Mouse (Mus musculus) heart, embryonic 14.5 days (tissue): ENCODE data around the gene Pigo. TPM values are rescaled to one million over a fixed set of nuclear protein-coding genes. Genes with fewer than 3 reads are reported as not detected.
"Not testable (repeated sequence)": the region's sequence is repeated elsewhere in the genome, so short reads cannot be mapped to it uniquely, and the experiment has no call there.

Experiments used
- ATAC-seq: fragments of 200-750 bp; cut with Nextera tagmentation; 2 replicates; pipeline ENCODE4 v1.8.0; 2017; ENCODE audit warnings: low read depth, moderate TSS enrichment; ENCODE audit not compliant: insufficient number of reproducible peaks, insufficient read depth, low FRiP score
- H3K27ac ChIP-seq, 2 experiments: fragments of 200-500 bp in 1 of 2; fragments of 300-500 bp in 1 of 2; sonication (generic) in 1 of 2; replicated peaks in 1 of 2; 2 replicates each; pipeline ENCODE4 v1.5.1; 2012 to 2014; ENCODE audit warnings: low read depth in 2 of 2, low read length in 2 of 2, control low read depth in 1 of 2, mild to moderate bottlenecking in 1 of 2, mixed read lengths in 1 of 2; ENCODE audit not compliant: control insufficient read depth in 1 of 2, insufficient read depth in 1 of 2
- H3K27me3 ChIP-seq: fragments of 300-500 bp; sonication (generic); 2 replicates; pipeline ENCODE4 v1.6.1; 2014; ENCODE audit warnings: mild to moderate bottlenecking, low read length, control low read depth; ENCODE audit not compliant: control insufficient read depth, insufficient read depth
- H3K36me3 ChIP-seq: fragments of 300-500 bp; sonication (generic); 2 replicates; pipeline ENCODE4 v1.6.1; 2014; ENCODE audit warnings: mild to moderate bottlenecking, control low read depth, low read length, mixed read lengths; ENCODE audit not compliant: control insufficient read depth, insufficient read depth
- H3K4me1 ChIP-seq, 2 experiments: fragments of 200-500 bp in 1 of 2; fragments of 300-500 bp in 1 of 2; sonication (generic) in 1 of 2; 2 replicates each; pipeline ENCODE4 v1.6.1; 2012 to 2014; ENCODE audit warnings: low read length in 2 of 2, control low read depth in 1 of 2, mixed read lengths in 1 of 2; ENCODE audit not compliant: control insufficient read depth in 2 of 2, insufficient read depth in 2 of 2
- H3K4me2 ChIP-seq: fragments of 300-500 bp; sonication (generic); 2 replicates; pipeline ENCODE4 v1.6.1; 2014; ENCODE audit warnings: mild to moderate bottlenecking, low read length
- H3K4me3 ChIP-seq, 2 experiments: fragments of 200-500 bp in 1 of 2; fragments of 300-500 bp in 1 of 2; sonication (generic) in 1 of 2; 2 replicates each; pipeline ENCODE4 v1.5.1; 2012 to 2014; ENCODE audit warnings: low read length in 2 of 2, mild to moderate bottlenecking in 2 of 2, control low read depth in 1 of 2, low read depth in 1 of 2, moderate library complexity in 1 of 2; ENCODE audit not compliant: control insufficient read depth in 1 of 2, insufficient read depth in 1 of 2
- H3K9ac ChIP-seq: fragments of 300-500 bp; sonication (generic); 2 replicates; pipeline ENCODE4 v1.6.1; 2014; ENCODE audit warnings: mild to moderate bottlenecking, low read length
- H3K9me3 ChIP-seq: fragments of 300-500 bp; sonication (generic); 2 replicates; pipeline ENCODE4 v1.6.1; 2016; ENCODE audit warnings: low read length, control low read depth; ENCODE audit not compliant: control insufficient read depth
- WGBS: fragments of 180-500 bp; shearing (Covaris S2); extraction: QIAGEN DNeasy Blood & Tissue Kit; methylation state at CpG from one replicate; pipeline ENCODE4 v1.1.7; 2014; 5-methylcytosine and 5-hydroxymethylcytosine counted together
- polyA plus RNA-seq: library from polyadenylated mRNA; unstranded; fragments of >200 nt; fragmentation: Nextera tagmentation; extraction: Ambion mirVana; gene quantifications from 2 replicates; pipeline ENCODE4 v1.2.1, GENCODE M21; 2014

Gene Pigo
- polyA plus RNA-seq, 1 experiment from 2014 or later: 12.0 TPM

- Histone ChIP-seq H3K36me3 (peaks cover 21% of the 10 kb centered on the region), H3K9ac (peak within 1 kb of the TSS; percentile 89), H3K4me1 (peaks cover 4 to 19% of the 10 kb centered on the region in 2 experiments), H3K4me3 (peak within 1 kb of the TSS; percentile 66 to 90), H3K4me2 (peak within 1 kb of the TSS; percentile 74), H3K27ac (peak within 1 kb of the TSS; percentile 97)
- peak; percentile 97 for ATAC-seq
- H3K9me3 ChIP-seq, H3K27me3 ChIP-seq: not testable (repeated sequence)
- WGBS: 1% methylated on average over 45 of the region's 56 CpGs
These were observed 25.3 kb downstream of the Pigo start, which contains the start of gene Vcp for GRCm38 (mm10) chr4:43000141-43000986. Gene Vcp, minus strand, starts transcription at chr4:43000507.

- ATAC-seq: peak; percentile 84
- peak overlapping the region; percentile 89 for H3K9ac ChIP-seq
- peak overlapping the region; percentile 66 to 90 for H3K4me3 ChIP-seq
- no peaks in the 10 kb centered on the region for H3K9me3 ChIP-seq
- peaks cover 25% of the 10 kb centered on the region for H3K36me3 ChIP-seq
- H3K4me1 ChIP-seq: peaks cover 4 to 19% of the 10 kb centered on the region in 2 experiments
- under 1% methylated on average over 51 of the region's 51 CpGs for WGBS
- H3K4me2 ChIP-seq: peak overlapping the region; percentile 74
- no peaks in the 10 kb centered on the region for H3K27me3 ChIP-seq
- H3K27ac ChIP-seq: peak overlapping the region; percentile 97
These were observed 26.0 kb downstream of the Pigo start for GRCm38 (mm10) chr4:42999451-43000140.

GRCm38 (mm10) chr4:42998022-42998421 lies 27.6 kb downstream of the Pigo start:
- ATAC-seq: no peak
- Histone ChIP-seq H3K9ac (peak overlapping the region; percentile 89), H3K27me3 (no peaks in the 10 kb centered on the region), H3K36me3 (peaks cover 41% of the 10 kb centered on the region), H3K4me2 (peak overlapping the region; percentile 74), H3K4me3 (peak overlapping the region in 1 of 2 experiments; percentile 66; a peak in 2 of 4 replicates), H3K27ac (peak overlapping the region; percentile 66 to 97), H3K9me3 (no peaks in the 10 kb centered on the region), H3K4me1 (peaks cover 4 to 19% of the 10 kb centered on the region in 2 experiments)
- 22% methylated on average over 2 of the region's 2 CpGs for WGBS

GRCm38 (mm10) chr4:42988296-42988695 lies 37.3 kb downstream of the Pigo start:
- no peaks in the 10 kb centered on the region for H3K27me3 ChIP-seq
- H3K4me3 ChIP-seq: no peak overlapping the region
- WGBS: 84% methylated on average over 1 of the region's 1 CpGs
- no peaks in the 10 kb centered on the region for H3K4me1 ChIP-seq
- no peak for ATAC-seq
- peaks cover 100% of the 10 kb centered on the region for H3K36me3 ChIP-seq
- no peak overlapping the region for H3K9ac ChIP-seq
- H3K4me2 ChIP-seq: no peak overlapping the region
- H3K27ac ChIP-seq: no peak overlapping the region
- no peaks in the 10 kb centered on the region for H3K9me3 ChIP-seq

- H3K36me3 ChIP-seq: peaks cover 83% of the 10 kb centered on the region
- H3K4me3 ChIP-seq, H3K4me1 ChIP-seq, H3K9ac ChIP-seq, H3K4me2 ChIP-seq, ATAC-seq, H3K9me3 ChIP-seq, H3K27ac ChIP-seq, H3K27me3 ChIP-seq: not testable (repeated sequence)
- WGBS: 90% methylated on average over 7 of the region's 8 CpGs
These were observed 45.2 kb downstream of the Pigo start for GRCm38 (mm10) chr4:42980467-42980866.

- H3K27ac ChIP-seq: no peak overlapping the region
- 92% methylated on average over 4 of the region's 4 CpGs for WGBS
- ATAC-seq: no peak
These were observed 47.6 kb downstream of the Pigo start for GRCm38 (mm10) chr4:42978062-42978461.

GRCm38 (mm10) chr4:42973868-42974267 lies 51.8 kb downstream of the Pigo start:
- WGBS: 35% methylated on average over 5 of the region's 5 CpGs
- Histone ChIP-seq H3K27me3 (no peaks in the 10 kb centered on the region), H3K9ac (no peak overlapping the region), H3K4me2 (no peak overlapping the region), H3K27ac (no peak overlapping the region), H3K4me1 (peaks cover 4 to 5% of the 10 kb centered on the region in 2 experiments; a peak in 2 of 4 replicates), H3K4me3 (no peak overlapping the region), H3K9me3 (no peaks in the 10 kb centered on the region), H3K36me3 (peaks cover 20% of the 10 kb centered on the region)
- ATAC-seq: no peak

More at GRCm38 (mm10) chr4:42978062-42978461, 47.6 kb downstream of the Pigo start:
- Histone ChIP-seq H3K4me1 (peaks cover 4 to 5% of the 10 kb centered on the region in 2 experiments; a peak in 2 of 4 replicates), H3K36me3 (peaks cover 60% of the 10 kb centered on the region), H3K4me3 (no peak overlapping the region), H3K9ac (no peak overlapping the region), H3K4me2 (no peak overlapping the region), H3K27me3 (no peaks in the 10 kb centered on the region), H3K9me3 (no peaks in the 10 kb centered on the region)
